Mouse (Mus musculus) bone marrow, adult 2 months (tissue): ENCODE data around the gene Ankra2. TPM values are rescaled to one million over a fixed set of nuclear protein-coding genes. Genes with fewer than 3 reads are reported as not detected.

Experiments used
- H3K27ac ChIP-seq: fragments of 200-500 bp; 2 replicates; pipeline ENCODE4 v1.5.1; 2012; ENCODE audit warnings: low read depth, mild to moderate bottlenecking, control low read depth, inconsistent platforms, low read length; ENCODE audit not compliant: control insufficient read depth, poor library complexity, insufficient read depth
- H3K4me1 ChIP-seq: fragments of 200-500 bp; 2 replicates; pipeline ENCODE4 v1.6.1; 2011; ENCODE audit warnings: low read length; ENCODE audit not compliant: control insufficient read depth, insufficient read depth
- H3K4me3 ChIP-seq: fragments of 200-500 bp; replicated peaks from 2 replicates; pipeline ENCODE3; 2011; ENCODE audit warnings: mild to moderate bottlenecking, low read depth, low read length, control low read depth; ENCODE audit not compliant: control insufficient read depth
- CTCF ChIP-seq: fragments of 200-500 bp; IDR thresholded peaks from 2 replicates; pipeline ENCODE4 v1.5.1; 2011; ENCODE audit warnings: low read length, control low read depth; ENCODE audit not compliant: control insufficient read depth, insufficient read depth
- POLR2A ChIP-seq: fragments of 200-500 bp; IDR thresholded peaks from 2 replicates; pipeline ENCODE4 v1.6.1; 2011; ENCODE audit warnings: low read depth, mild to moderate bottlenecking, control low read depth, low read length, borderline replicate concordance; ENCODE audit not compliant: control insufficient read depth
- WGBS: fragments of 180-500 bp; shearing (Covaris S2); methylation state at CpG from one replicate; pipeline ENCODE4 v1.1.7; 2018; 5-methylcytosine and 5-hydroxymethylcytosine counted together
- polyA plus RNA-seq: library from polyadenylated mRNA; stranded (reverse); fragments of >200 nt; gene quantifications from 2 replicates; pipeline ENCODE4 v1.2.4, GENCODE M21; 2011; ENCODE audit warnings: low replicate concordance; ENCODE audit not compliant: missing spikeins, insufficient read depth, insufficient read length

Ankra2 gene
- polyA plus RNA-seq, 1 experiment: 7.7 TPM

- no peaks in the 10 kb centered on the region for H3K4me1 ChIP-seq
- H3K4me3 ChIP-seq: no peak overlapping the region
- H3K27ac ChIP-seq: no peak overlapping the region
- TF ChIP-seq CTCF: no peak
- TF ChIP-seq POLR2A: no peak
- WGBS: 74% methylated on average over 5 of the region's 5 CpGs
Observed at GRCm38 (mm10) chr13:98244571-98245350, 18.1 kb upstream of the Ankra2 start.

- Histone ChIP-seq H3K4me3 (no peak overlapping the region), H3K4me1 (no peaks in the 10 kb centered on the region), H3K27ac (no peak overlapping the region)
- 68% methylated on average over 7 of the region's 7 CpGs for WGBS
- TF ChIP-seq CTCF (no peak), POLR2A (no peak)
Observed at GRCm38 (mm10) chr13:98245386-98245785, 17.5 kb upstream of the Ankra2 start.

GRCm38 (mm10) chr13:98249594-98249993 is 13.3 kb upstream of the Ankra2 start:
- Histone ChIP-seq H3K27ac (no peak overlapping the region), H3K4me3 (no peak overlapping the region), H3K4me1 (no peaks in the 10 kb centered on the region)
- whole genome bisulfite sequencing: 89% methylated on average over 10 of the region's 10 CpGs
- TF ChIP-seq POLR2A (no peak), CTCF (no peak)

- Histone ChIP-seq H3K27ac (no peak overlapping the region), H3K4me1 (no peaks in the 10 kb centered on the region), H3K4me3 (no peak overlapping the region)
- TF ChIP-seq CTCF (no peak), POLR2A (no peak)
- WGBS: 90% methylated on average over 9 of the region's 9 CpGs
Observed at GRCm38 (mm10) chr13:98254921-98255320, 8.0 kb upstream of the Ankra2 start.

- H3K4me1 ChIP-seq: no peaks in the 10 kb centered on the region
- peak overlapping the region; percentile 72 for H3K27ac ChIP-seq
- under 1% methylated on average over 16 of the region's 16 CpGs for WGBS
- TF ChIP-seq POLR2A: no peak
- TF ChIP-seq CTCF: no peak
- peak overlapping the region; percentile 91 for H3K4me3 ChIP-seq
Observed at GRCm38 (mm10) chr13:98263458-98263987, 649 bp downstream of the Ankra2 start.

GRCm38 (mm10) chr13:98264111-98264510 is 1.2 kb downstream of the Ankra2 start:
- 16% methylated on average over 5 of the region's 5 CpGs for WGBS
- Histone ChIP-seq H3K4me3 (no peak overlapping the region), H3K27ac (no peak overlapping the region), H3K4me1 (no peaks in the 10 kb centered on the region)
- no peak for TF ChIP-seq CTCF
- no peak for TF ChIP-seq POLR2A

GRCm38 (mm10) chr13:98274023-98274422 is 11.1 kb downstream of the Ankra2 start:
- H3K4me1 ChIP-seq: no peaks in the 10 kb centered on the region
- WGBS: 77% methylated on average over 9 of the region's 9 CpGs
- no peak overlapping the region for H3K4me3 ChIP-seq
- no peak overlapping the region for H3K27ac ChIP-seq
- TF ChIP-seq CTCF (no peak), POLR2A (no peak)

- WGBS: 30% methylated on average over 4 of the region's 4 CpGs
- no peak overlapping the region for H3K4me3 ChIP-seq
- no peak for TF ChIP-seq POLR2A
- no peak for TF ChIP-seq CTCF
Observed at GRCm38 (mm10) chr13:98275646-98276045, 12.8 kb downstream of the Ankra2 start.

GRCm38 (mm10) chr13:98276253-98276652 is 13.4 kb downstream of the Ankra2 start:
- TF ChIP-seq CTCF (no peak), POLR2A (no peak)
- no peak overlapping the region for H3K4me3 ChIP-seq
- no peaks in the 10 kb centered on the region for H3K4me1 ChIP-seq
- no peak overlapping the region for H3K27ac ChIP-seq
- WGBS: 82% methylated on average over 7 of the region's 7 CpGs

More at GRCm38 (mm10) chr13:98275646-98276045, 12.8 kb downstream of the Ankra2 start:
- Histone ChIP-seq H3K4me1 (no peaks in the 10 kb centered on the region), H3K27ac (no peak overlapping the region)
